Mouse (Mus musculus) mouse embryonic stem cell (cell line): ENCODE results near the gene Mrps18c.

Source experiments
- in situ Hi-C, 2 experiments: fragments of 300-500 bp; cut with MboI; formaldehyde crosslinking; loops; 1 replicate in 1 of 2; 3 replicates in 1 of 2; pipeline ENCODE4 v1.14.3; 2019 to 2020; ENCODE audit warnings: low sequenced_read_pairs in 2 of 2, low pct_unique_long_range_greater_than_20kb in 1 of 2, mixed read lengths in 1 of 2; ENCODE audit not compliant: unreplicated experiment in 1 of 2

Mrps18c gene

GRCm38 (mm10) chr5:100798165-100798860, at the start of gene Mrps18c, which contains the start of gene Helq:
Gene Mrps18c, plus strand, starts transcription at chr5:100798627.
Gene Helq, minus strand, starts transcription at chr5:100798598.
- in situ Hi-C loops = loop anchor here in 1 of 2 experiments (25.0 kb wide), 1 partner anchor 411 kb away; no protein-coding TSS in a partner anchor

- in situ Hi-C loops = no loop called here
Observed at GRCm38 (mm10) chr5:100750617-100751255, 47.7 kb upstream of the Mrps18c start.

- in situ Hi-C loops = no loop called here
Observed at GRCm38 (mm10) chr5:100751655-100752054, 46.8 kb upstream of the Mrps18c start.

- in situ Hi-C loops = no loop called here
Observed at GRCm38 (mm10) chr5:100753407-100753806, 45.0 kb upstream of the Mrps18c start.

GRCm38 (mm10) chr5:100758121-100758520, 40.3 kb upstream of the Mrps18c start:
- in situ Hi-C loops = no loop called here

GRCm38 (mm10) chr5:100760049-100760663, 38.3 kb upstream of the Mrps18c start:
- in situ Hi-C loops = no loop called here

GRCm38 (mm10) chr5:100761736-100762135, 36.7 kb upstream of the Mrps18c start:
- in situ Hi-C loops = no loop called here

GRCm38 (mm10) chr5:100766026-100766425, 32.4 kb upstream of the Mrps18c start:
- in situ Hi-C loops = no loop called here

- in situ Hi-C loops = loop anchor here in 1 of 2 experiments (5.0 kb wide), 1 partner anchor 36 kb away; no protein-coding TSS in a partner anchor
Observed at GRCm38 (mm10) chr5:100771575-100771974, 26.9 kb upstream of the Mrps18c start.

GRCm38 (mm10) chr5:100775778-100776404, 22.5 kb upstream of the Mrps18c start:
- in situ Hi-C loops = loop anchor here in 1 of 2 experiments (25.0 kb wide), 1 partner anchor 389 kb away; no protein-coding TSS in a partner anchor

- in situ Hi-C loops = loop anchor here in 1 of 2 experiments (25.0 kb wide), 1 partner anchor 390 kb away; no protein-coding TSS in a partner anchor
Observed at GRCm38 (mm10) chr5:100776900-100777299, 21.5 kb upstream of the Mrps18c start.

- in situ Hi-C loops = loop anchor here in 1 of 2 experiments (25.0 kb wide), 1 partner anchor 392 kb away; no protein-coding TSS in a partner anchor
Observed at GRCm38 (mm10) chr5:100779002-100779401, 19.4 kb upstream of the Mrps18c start.

- in situ Hi-C loops = loop anchor here in 1 of 2 experiments (25.0 kb wide), 1 partner anchor 400 kb away; no protein-coding TSS in a partner anchor
Observed at GRCm38 (mm10) chr5:100787527-100787926, 10.9 kb upstream of the Mrps18c start.

- in situ Hi-C loops = loop anchor here in 1 of 2 experiments (25.0 kb wide), 1 partner anchor 405 kb away; no protein-coding TSS in a partner anchor
Observed at GRCm38 (mm10) chr5:100792261-100792660, 6.2 kb upstream of the Mrps18c start.

- in situ Hi-C loops = loop anchor here in 1 of 2 experiments (25.0 kb wide), 1 partner anchor 407 kb away; no protein-coding TSS in a partner anchor
Observed at GRCm38 (mm10) chr5:100794084-100794483, 4.3 kb upstream of the Mrps18c start.

- in situ Hi-C loops = no loop called here
Observed at GRCm38 (mm10) chr5:100818341-100818740, 19.9 kb downstream of the Mrps18c start.

- in situ Hi-C loops = loop anchor here in 1 of 2 experiments (5.0 kb wide), 1 partner anchor 92 kb away; no protein-coding TSS in a partner anchor
Observed at GRCm38 (mm10) chr5:100819568-100820480, 21.4 kb downstream of the Mrps18c start.
